Mouse (Mus musculus) CH12.LX (cell line): ENCODE results near the gene Exoc3. TPM values are rescaled to one million over a fixed set of nuclear protein-coding genes. Genes with fewer than 3 reads are reported as not detected.

ENCODE experiments used
- DNase-seq: peaks from one replicate; pipeline ENCODE4 v3.0.0-alpha.2; 2013; ENCODE audit errors: extremely low read depth
- H3K27ac ChIP-seq: 2 replicates; pipeline ENCODE4 v1.5.1; 2012; ENCODE audit warnings: low read depth, mild to moderate bottlenecking, control low read depth, moderate library complexity; ENCODE audit not compliant: insufficient read depth
- H3K27me3 ChIP-seq: replicated peaks from 2 replicates; pipeline ENCODE3; 2012; ENCODE audit warnings: inconsistent platforms
- H3K36me3 ChIP-seq, 2 experiments: replicated peaks in 1 of 2; 2 replicates each; pipeline versions ENCODE3 to v1.6.1; 2012; ENCODE audit warnings: inconsistent platforms in 1 of 2, low read length in 1 of 2, mild to moderate bottlenecking in 1 of 2, mixed read lengths in 1 of 2, moderate library complexity in 1 of 2; ENCODE audit not compliant: control insufficient read depth in 1 of 2, insufficient read depth in 1 of 2
- H3K4me1 ChIP-seq, 2 experiments: 2 replicates each; pipeline ENCODE4 v1.6.1; 2012; ENCODE audit warnings: inconsistent platforms in 1 of 2, moderate library complexity in 1 of 2; ENCODE audit not compliant: insufficient read depth in 2 of 2, control insufficient read depth in 1 of 2
- H3K4me2 ChIP-seq: 2 replicates; pipeline ENCODE4 v1.6.1; 2012; ENCODE audit warnings: low read depth, mild to moderate bottlenecking, control low read depth; ENCODE audit not compliant: poor library complexity, insufficient read depth, severe bottlenecking
- H3K4me3 ChIP-seq, 3 experiments: fragments of 150-350 bp in 1 of 3; sonication (generic) in 1 of 3; replicated peaks in 1 of 3; 2 replicates each; pipeline versions ENCODE3 to v1.5.1; 2011 to 2012; ENCODE audit warnings: low read depth in 2 of 3, low read length in 2 of 3, mild to moderate bottlenecking in 2 of 3, moderate library complexity in 2 of 3, control low read depth in 1 of 3, improper control_type of control experiment in 1 of 3, inconsistent platforms in 1 of 3, mixed read lengths in 1 of 3; ENCODE audit not compliant: poor library complexity in 1 of 3
- H3K79me2 ChIP-seq: replicated peaks from 2 replicates; pipeline ENCODE4 v1.6.1; 2012; ENCODE audit warnings: mild to moderate bottlenecking, moderate library complexity; ENCODE audit not compliant: control insufficient read depth, poor library complexity, insufficient read depth, severe bottlenecking; ENCODE audit errors: extremely low read depth
- H3K9ac ChIP-seq: 2 replicates; pipeline ENCODE4 v1.6.1; 2012; ENCODE audit warnings: low read depth, mild to moderate bottlenecking, control low read depth, moderate library complexity; ENCODE audit not compliant: insufficient read depth
- H3K9me3 ChIP-seq: replicated peaks from 2 replicates; pipeline ENCODE3; 2012; ENCODE audit warnings: low read length, inconsistent platforms, mixed read lengths
- BHLHE40 ChIP-seq: IDR thresholded peaks from 2 replicates; pipeline ENCODE4 v1.6.1; 2011; ENCODE audit warnings: mild to moderate bottlenecking, low read depth, low read length, improper control_type of control experiment
- CTCF ChIP-seq, 2 experiments: IDR thresholded peaks in 1 of 2; conservative IDR thresholded peaks in 1 of 2; 2 replicates each; pipeline ENCODE4 v1.5.1; 2011 to 2012; ENCODE audit warnings: low read depth in 2 of 2, low read length in 2 of 2, improper control_type of control experiment in 1 of 2, inconsistent platforms in 1 of 2, mild to moderate bottlenecking in 1 of 2, moderate library complexity in 1 of 2
- EP300 ChIP-seq: IDR thresholded peaks from 2 replicates; pipeline ENCODE4 v1.6.1; 2011; ENCODE audit warnings: low read length, improper control_type of control experiment
- KAT2A ChIP-seq: IDR thresholded peaks from 2 replicates; pipeline ENCODE4 v1.6.1; 2012; ENCODE audit warnings: low read length, improper control_type of control experiment, inconsistent platforms; ENCODE audit not compliant: insufficient replicate concordance
- MAFK ChIP-seq: IDR thresholded peaks from 2 replicates; pipeline ENCODE4 v1.6.1; 2011; ENCODE audit warnings: low read length, improper control_type of control experiment; ENCODE audit not compliant: insufficient replicate concordance
- NRF1 ChIP-seq: IDR thresholded peaks from 2 replicates; pipeline ENCODE4 v1.6.1; 2014; ENCODE audit warnings: low read depth, mild to moderate bottlenecking, inconsistent platforms, low read length, improper control_type of control experiment, moderate library complexity
- PAX5 ChIP-seq: IDR thresholded peaks from 2 replicates; pipeline ENCODE4 v1.6.1; 2012; ENCODE audit warnings: low read length, inconsistent platforms, mixed read lengths
- POLR2A ChIP-seq: IDR thresholded peaks from 2 replicates; pipeline ENCODE4 v1.6.1; 2011; ENCODE audit warnings: low read depth, mild to moderate bottlenecking, improper control_type of control experiment, low read length
- RAD21 ChIP-seq: IDR thresholded peaks from 2 replicates; pipeline ENCODE4 v1.6.1; 2011; ENCODE audit warnings: low read depth, mild to moderate bottlenecking, low read length, improper control_type of control experiment, moderate library complexity
- RCOR1 ChIP-seq: conservative IDR thresholded peaks from 2 replicates; pipeline ENCODE4 v1.6.1; 2012; ENCODE audit warnings: low read depth, mild to moderate bottlenecking, inconsistent platforms, low read length, improper control_type of control experiment
- SMC3 ChIP-seq: IDR thresholded peaks from 2 replicates; pipeline ENCODE4 v1.6.1; 2011; ENCODE audit warnings: low read depth, low read length, improper control_type of control experiment
- TBP ChIP-seq: conservative IDR thresholded peaks from 2 replicates; pipeline ENCODE4 v1.6.1; 2011; ENCODE audit warnings: low read depth, low read length, improper control_type of control experiment
- TCF12 ChIP-seq: IDR thresholded peaks from 2 replicates; pipeline ENCODE4 v1.6.1; 2014; ENCODE audit warnings: low read depth, mild to moderate bottlenecking, inconsistent platforms, low read length, improper control_type of control experiment
- USF2 ChIP-seq: conservative IDR thresholded peaks from 2 replicates; pipeline ENCODE4 v1.6.1; 2011; ENCODE audit warnings: low read depth, low read length, improper control_type of control experiment
- ZKSCAN1 ChIP-seq: IDR thresholded peaks from 2 replicates; pipeline ENCODE4 v1.6.1; 2012; ENCODE audit warnings: low read depth, inconsistent platforms, low read length, improper control_type of control experiment, borderline replicate concordance
- dilution Hi-C: fragments of 300-500 bp; cut with MboI; formaldehyde crosslinking; loops from 2 replicates; pipeline ENCODE4 v1.14.3; 2020; ENCODE audit warnings: low sequenced_read_pairs; ENCODE audit not compliant: extremely low pct_unique_long_range_greater_than_20kb, extremely low pct_ligation_motif_present
- in situ Hi-C: fragments of 300-500 bp; cut with MboI; formaldehyde crosslinking; loops from 3 replicates; pipeline ENCODE4 v1.14.3; 2019; ENCODE audit warnings: low sequenced_read_pairs, low pct_ligation_motif_present, low pct_unique_long_range_greater_than_20kb, mixed read lengths
- polyA plus RNA-seq: library from polyadenylated mRNA; unstranded; fragments of >175 nt; gene quantifications from 2 replicates; pipeline ENCODE4 v1.2.1, GENCODE M21; 2012; ENCODE audit warnings: low read depth; ENCODE audit not compliant: insufficient read length
- total RNA-seq, 2 experiments: library from RNA; depleted of rRNA; stranded (reverse); fragments of 300-350 nt in 1 of 2; fragments of >200 nt in 1 of 2; gene quantifications; 2 replicates each; pipeline ENCODE4 v1.2.3; 2012 to 2014

The Exoc3 gene
- total and polyA plus RNA-seq, 3 experiments = 23.3 to 28.9 (median 26.5) TPM

DNA sequence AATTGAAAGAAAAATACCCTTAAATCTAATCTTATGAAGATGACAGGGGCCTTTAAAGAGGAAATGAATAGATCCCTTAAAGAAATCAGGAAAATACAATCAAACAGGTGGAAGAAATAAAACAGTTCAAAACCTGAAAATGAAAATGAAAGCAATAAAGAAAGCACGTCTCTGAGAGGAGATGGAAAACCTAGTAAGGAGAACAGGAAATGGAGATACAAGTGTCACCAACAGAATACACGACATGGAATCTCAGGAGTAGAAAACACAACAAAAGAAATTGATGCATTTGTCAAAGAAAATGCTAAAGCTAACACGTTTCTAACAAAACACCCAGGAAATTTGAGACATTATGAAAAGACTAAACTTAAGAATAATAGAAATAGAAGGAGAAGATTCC, 12.1 kb downstream of the Exoc3 start:
- no peak overlapping the region for H3K27ac ChIP-seq
- H3K79me2 ChIP-seq = no peaks in the 10 kb centered on the region
- no peaks in the 10 kb centered on the region for H3K27me3 ChIP-seq
- H3K9ac ChIP-seq = no peak overlapping the region
- no peaks in the 10 kb centered on the region for H3K9me3 ChIP-seq
- in situ Hi-C loops = no loop called here
- no peak overlapping the region for H3K4me3 ChIP-seq
- no peak overlapping the region for H3K4me2 ChIP-seq
- dilution Hi-C loops = no loop called here
- H3K36me3 ChIP-seq = peaks cover 31 to 52% of the 10 kb centered on the region in 2 experiments
- no peaks in the 10 kb centered on the region for H3K4me1 ChIP-seq
- no peak for TF ChIP-seq TBP
- no peak for TF ChIP-seq SMC3
- TF ChIP-seq EP300 = no peak
- TF ChIP-seq CTCF (conservative IDR thresholded peaks at IDR 0.05 in 1 of 2, IDR thresholded peaks at IDR 0.05 in 1 of 2; ENCODE audit: low read depth in 2 of 2, low read length in 2 of 2) = no peak
- TF ChIP-seq POLR2A = no peak
- TF ChIP-seq BHLHE40 = no peak
- no peak for TF ChIP-seq ZKSCAN1
- no peak for TF ChIP-seq MAFK
- no peak for TF ChIP-seq KAT2A
- TF ChIP-seq USF2 = no peak
- TF ChIP-seq TCF12 = no peak
- no peak for TF ChIP-seq NRF1
- no peak for TF ChIP-seq PAX5
- DNase-seq = no peak

DNA sequence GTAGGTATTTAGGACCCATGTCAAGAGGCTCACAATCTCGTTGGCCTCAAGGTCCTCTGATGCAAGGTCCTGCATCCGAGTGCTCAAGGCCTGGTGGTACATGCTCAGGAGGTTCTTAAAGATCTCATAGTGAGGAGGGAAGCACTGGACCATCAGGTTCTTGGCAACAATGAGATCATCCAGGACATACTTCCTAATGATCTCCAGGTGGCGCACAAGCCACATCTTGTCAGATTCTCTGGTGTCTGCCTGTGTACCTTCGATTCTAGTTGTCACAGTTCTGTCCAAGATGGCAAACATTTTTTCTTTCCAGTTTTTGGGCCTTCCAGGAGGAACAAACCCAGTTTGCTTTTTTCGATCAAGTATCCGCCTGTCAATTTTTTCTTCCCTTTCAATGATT, 15.9 kb downstream of the Exoc3 start:
- dilution Hi-C loops = no loop called here
- no peaks in the 10 kb centered on the region for H3K9me3 ChIP-seq
- peak; percentile 41 for DNase-seq
- no peaks in the 10 kb centered on the region for H3K79me2 ChIP-seq
- peaks cover 39 to 68% of the 10 kb centered on the region in 2 experiments for H3K36me3 ChIP-seq
- no peak overlapping the region for H3K9ac ChIP-seq
- in situ Hi-C loops = loop anchor here (5.0 kb wide), 1 partner anchor 110 kb away; no protein-coding TSS in a partner anchor
- TF ChIP-seq RAD21 (peak; percentile 70), RCOR1 (no peak), CTCF (conservative IDR thresholded peaks at IDR 0.05 in 1 of 2, IDR thresholded peaks at IDR 0.05 in 1 of 2; ENCODE audit: low read depth in 2 of 2, low read length in 2 of 2) (peak in 1 of 2 experiments; percentile 68; a peak in 3 of 4 replicates), SMC3 (peak; percentile 64)
- H3K27me3 ChIP-seq = no peaks in the 10 kb centered on the region
- no peak overlapping the region for H3K27ac ChIP-seq
- H3K4me1 ChIP-seq = no peaks in the 10 kb centered on the region
- no peak overlapping the region for H3K4me3 ChIP-seq
- no peak overlapping the region for H3K4me2 ChIP-seq
